Mouse (Mus musculus) E14TG2a.4 (cell line): Measurements from ENCODE around the gene Morn1.

Source experiments
- CTCF ChIP-seq: conservative IDR thresholded peaks from 2 replicates; pipeline ENCODE4 v1.5.1; 2014; ENCODE audit warnings: low read length
- NANOG ChIP-seq: IDR thresholded peaks from 2 replicates; pipeline ENCODE4 v1.6.1; 2014; ENCODE audit warnings: borderline replicate concordance, low read length, mixed read lengths
- POU5F1 ChIP-seq: IDR thresholded peaks from 2 replicates; pipeline ENCODE4 v1.6.1; 2014; ENCODE audit warnings: low read length, borderline replicate concordance

GRCm38 (mm10) chr4:155130616-155131015 is 44.2 kb downstream of the Morn1 start:
- no peak for TF ChIP-seq CTCF
- TF ChIP-seq NANOG = no peak
- TF ChIP-seq POU5F1 = no peak
